Mouse (Mus musculus): Measurements from ENCODE around the gene Dctn2.

Gene Dctn2

GRCm38 (mm10) chr10:127266112-127267091 is at the start of gene Dctn2:
Gene Dctn2 (plus strand): TSS chr10:127266368.
- DNase-seq (ENCODE audit: low read depth, low spot score): peak; percentile 97

- DNase-seq (ENCODE audit: low read depth, low spot score): no peak
These were observed 49.7 kb upstream of the Dctn2 start for GRCm38 (mm10) chr10:127216456-127216855.

- no peak for DNase-seq (ENCODE audit: low read depth, low spot score)
These were observed 49.0 kb upstream of the Dctn2 start for GRCm38 (mm10) chr10:127217177-127217576.

- no peak for DNase-seq (ENCODE audit: low read depth, low spot score)
These were observed 47.8 kb upstream of the Dctn2 start for GRCm38 (mm10) chr10:127218339-127218738.

GRCm38 (mm10) chr10:127225213-127225612 is 41.0 kb upstream of the Dctn2 start:
- no peak for DNase-seq (ENCODE audit: low read depth, low spot score)

- no peak for DNase-seq (ENCODE audit: low read depth, low spot score)
These were observed 40.4 kb upstream of the Dctn2 start for GRCm38 (mm10) chr10:127225732-127226131.

GRCm38 (mm10) chr10:127226318-127226895 is 39.8 kb upstream of the Dctn2 start:
- DNase-seq (ENCODE audit: low read depth, low spot score): no peak

GRCm38 (mm10) chr10:127227163-127227562 is 39.0 kb upstream of the Dctn2 start:
- DNase-seq (ENCODE audit: low read depth, low spot score): no peak

GRCm38 (mm10) chr10:127228897-127229296 is 37.3 kb upstream of the Dctn2 start:
- peak; percentile 53 for DNase-seq (ENCODE audit: low read depth, low spot score)

- DNase-seq (ENCODE audit: low read depth, low spot score): no peak
These were observed 35.5 kb upstream of the Dctn2 start for GRCm38 (mm10) chr10:127230693-127231092.

GRCm38 (mm10) chr10:127231741-127232140 is 34.4 kb upstream of the Dctn2 start:
- no peak for DNase-seq (ENCODE audit: low read depth, low spot score)

GRCm38 (mm10) chr10:127233141-127233540 is 33.0 kb upstream of the Dctn2 start:
- no peak for DNase-seq (ENCODE audit: low read depth, low spot score)

GRCm38 (mm10) chr10:127236541-127236940 is 29.6 kb upstream of the Dctn2 start:
- no peak for DNase-seq (ENCODE audit: low read depth, low spot score)

- no peak for DNase-seq (ENCODE audit: low read depth, low spot score)
These were observed 27.8 kb upstream of the Dctn2 start for GRCm38 (mm10) chr10:127238241-127238824.

- no peak for DNase-seq (ENCODE audit: low read depth, low spot score)
These were observed 15.4 kb upstream of the Dctn2 start for GRCm38 (mm10) chr10:127250810-127251209.

GRCm38 (mm10) chr10:127255625-127256345 is 10.4 kb upstream of the Dctn2 start:
- DNase-seq (ENCODE audit: low read depth, low spot score): no peak

- DNase-seq (ENCODE audit: low read depth, low spot score): no peak
These were observed 8.4 kb upstream of the Dctn2 start for GRCm38 (mm10) chr10:127257790-127258189.

- DNase-seq (ENCODE audit: low read depth, low spot score): no peak
These were observed 7.7 kb upstream of the Dctn2 start for GRCm38 (mm10) chr10:127258489-127258888.

GRCm38 (mm10) chr10:127261706-127262547 is 4.2 kb upstream of the Dctn2 start:
- no peak for DNase-seq (ENCODE audit: low read depth, low spot score)

- DNase-seq (ENCODE audit: low read depth, low spot score): no peak
These were observed 3.4 kb upstream of the Dctn2 start, which contains the start of gene Kif5a for GRCm38 (mm10) chr10:127262548-127263398. Gene Kif5a (minus strand): TSS chr10:127263348.

Data from skeletal muscle tissue, adult 2 months (tissue).